Mouse (Mus musculus) lung, adult 2 months (tissue): Measurements from ENCODE around the gene Smyd3.
"Not testable (repeated sequence)": the region's sequence is repeated elsewhere in the genome, so short reads cannot be mapped to it uniquely, and the experiment has no call there.

Experiments
- CTCF ChIP-seq: fragments of 200-500 bp; IDR thresholded peaks from 2 replicates; pipeline ENCODE4 v1.5.1; 2011; ENCODE audit warnings: mild to moderate bottlenecking, low read length, control low read depth; ENCODE audit not compliant: insufficient read depth
- POLR2A ChIP-seq: fragments of 200-500 bp; IDR thresholded peaks from 2 replicates; pipeline ENCODE4 v1.6.1; 2011; ENCODE audit warnings: low read depth, mild to moderate bottlenecking, control low read depth, low read length, borderline replicate concordance; ENCODE audit errors: extremely low read depth

DNA sequence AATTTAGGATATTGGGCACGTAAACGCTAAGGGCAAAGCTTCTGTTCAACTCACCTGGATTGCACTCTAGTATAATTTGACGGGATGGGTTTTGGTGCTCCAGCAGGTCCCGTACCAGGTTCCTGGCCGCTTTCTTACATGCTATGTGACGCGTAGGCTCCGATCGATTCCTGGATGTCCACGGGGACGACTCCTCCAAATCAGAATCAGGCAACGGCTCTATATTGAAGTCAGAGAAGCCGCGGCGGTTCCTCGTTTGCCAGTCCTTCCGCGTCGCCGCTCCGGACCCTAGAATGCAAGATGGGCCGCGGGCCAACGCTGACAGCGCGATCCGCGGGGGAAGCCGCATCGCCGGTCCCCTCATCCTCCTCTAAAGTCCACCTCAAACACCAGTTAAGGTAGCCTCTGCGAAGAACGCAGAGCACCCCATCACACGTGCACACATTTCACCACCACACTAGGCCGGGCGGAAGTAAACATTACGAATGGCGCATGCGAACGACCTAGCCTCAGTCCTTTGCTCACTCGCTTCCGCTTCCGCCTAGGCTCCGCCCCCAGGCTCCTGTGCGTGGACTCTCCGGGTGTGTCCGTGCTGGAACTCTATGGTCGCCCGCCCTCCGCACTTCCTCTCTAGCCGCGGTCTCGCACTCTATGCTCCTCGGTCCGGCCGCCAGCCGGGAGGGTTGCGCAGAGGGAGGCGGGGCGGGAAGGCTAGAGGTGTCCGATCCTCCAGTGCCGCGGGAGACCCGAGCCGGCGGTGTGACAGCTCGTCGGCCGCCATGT lies 28.1 kb upstream of the Smyd3 start, which contains the start of the genes Tfb2m and Cnst:
- not testable (repeated sequence) for TF ChIP-seq CTCF, POLR2A
